ENCODE assay signal across 25 mouse cellular contexts in genomic region chr3:31126848-31127247, GRCm38 (mm10). TPM values are rescaled to one million over a fixed set of nuclear protein-coding genes. Genes with fewer than 3 reads are reported as not detected.
DNase-seq lines count a peak whose midpoint lies in the region; ATAC-seq lines count a peak whose summit lies in the region.
"Had no signal": no experiment of that assay in that cellular context is flagged by ENCODE, and none has a peak within 500 bp of the region (broad histone marks: within the 10 kb centered on the region; RNA-seq: fewer than 3 reads in every experiment).

No protein-coding gene starts in this region.

- no peak overlapping the region; the same call in 1 of the 2 replicates for H3K27ac ChIP-seq in kidney, embryonic 14.5 days (ENCODE audit: low read depth, low read length)
- H3K27ac ChIP-seq: heart, embryonic 10.5 days; hindbrain, embryonic 13.5 days; limb, embryonic 10.5 days; macrophage; midbrain, embryonic 12.5 days had no signal

- no peaks in the 10 kb centered on the region for H3K4me1 ChIP-seq in kidney, embryonic 14.5 days (ENCODE audit: control insufficient read depth, insufficient read depth, low read length)
- H3K4me1 ChIP-seq: heart, embryonic 10.5 days; hindbrain, embryonic 13.5 days; limb, embryonic 10.5 days; midbrain, embryonic 12.5 days had no signal

- no peak overlapping the region for H3K4me2 ChIP-seq in kidney, embryonic 14.5 days (replicated peaks; ENCODE audit: low read depth, low read length)
- H3K4me2 ChIP-seq: hindbrain, embryonic 13.5 days; liver, embryonic 11.5 days; lung, embryonic 14.5 days; midbrain, embryonic 12.5 days had no signal

- no peaks in the 10 kb centered on the region for H3K9me3 ChIP-seq in kidney, embryonic 14.5 days (ENCODE audit: control insufficient read depth, low read length)
- H3K9me3 ChIP-seq: heart, embryonic 10.5 days; hindbrain, embryonic 13.5 days; limb, embryonic 10.5 days; midbrain, embryonic 12.5 days had no signal

- no peak for ATAC-seq in kidney, embryonic 14.5 days (ENCODE audit: low FRiP score, low TSS enrichment)
- ATAC-seq in erythroblast, adult 5-6 weeks (replicated peaks; ENCODE audit: low FRiP score, poor library complexity, severe bottlenecking), result no peak
- ATAC-seq: forebrain, postnatal 0 days; inflammation-experienced regulatory T-cells, adult 6 months had no signal

- H3K4me3 ChIP-seq in kidney, embryonic 14.5 days (ENCODE audit: low read length), result no peak overlapping the region
- H3K4me3 ChIP-seq: heart, embryonic 10.5 days; hindbrain, embryonic 13.5 days; limb, embryonic 10.5 days; midbrain, embryonic 12.5 days had no signal

- peak; percentile 56 for DNase-seq in kidney, adult 11 months
- peak; percentile 62 for DNase-seq in adrenal gland, postnatal 14 days
- DNase-seq in kidney, adult 8-10 months, result peak; percentile 46 to 70
- peak; percentile 46 to 67 for DNase-seq in kidney, postnatal 36 days
- no peak for DNase-seq in layer of hippocampus, adult 8-10 months (ENCODE audit: low spot score in 2 of 2)
- DNase-seq: cerebellum, adult 18-20 months; cerebellum, postnatal 25 days; embryo, embryonic 11 days; forebrain, postnatal 0 days; heart, postnatal 10 days; layer of hippocampus, adult 9-11 months; lung, embryonic 14.5 days; thymus, postnatal 25 days had no signal

- WGBS in kidney, embryonic 14.5 days, result 71% methylated on average over 3 of the region's 3 CpGs

- no peak overlapping the region for H3K9ac ChIP-seq in kidney, embryonic 14.5 days (ENCODE audit: low read depth, low read length)
- H3K9ac ChIP-seq: forebrain, postnatal 0 days; hindbrain, embryonic 13.5 days; lung, embryonic 14.5 days; midbrain, embryonic 12.5 days had no signal

- peaks cover 13% of the 10 kb centered on the region for H3K36me3 ChIP-seq in kidney, embryonic 14.5 days (ENCODE audit: control insufficient read depth, insufficient read depth, low read length)

- H3K27me3 ChIP-seq in kidney, embryonic 14.5 days (ENCODE audit: control insufficient read depth, insufficient read depth, low read length), result no peaks in the 10 kb centered on the region
- H3K27me3 ChIP-seq: CH12.LX; hindbrain, embryonic 13.5 days; midbrain, embryonic 12.5 days had no signal

RNA-seq across cellular contexts. Expression of gene Cldn11, which starts 22.9 kb away (rescaled TPM):
- polyA plus RNA-seq in kidney, embryonic 14.5 days (2014; fragmentation: Nextera tagmentation; extraction: Ambion mirVana), result 47.5 and 53.0 TPM in 2 replicates
- total RNA-seq in adrenal gland, postnatal 14 days (2021), result 11.9 and 12.2 TPM in 2 replicates
- 100 to 1,000 TPM in 3 of 4 experiments, 10 to 100 TPM in 1; 98.5 to 162 (median 138) TPM for total RNA-seq in layer of hippocampus, adult 8-10 months (2022)
- not detected in 2 replicates for total RNA-seq in erythroblast, adult 5-6 weeks (2015; ENCODE audit: low replicate concordance)
- not detected in 2 replicates for total RNA-seq in erythroblast, adult 5-6 weeks (2017; ENCODE audit: low replicate concordance)
- total RNA-seq: CH12.LX; MEL; monocyte, adult 5-6 weeks had no signal
- polyA plus RNA-seq: inflammation-experienced regulatory T-cells, adult 6 months; macrophage had no signal

RNA-seq across cellular contexts. Expression of gene Skil, which starts 32.0 kb away (rescaled TPM):
- 20.0 and 26.8 TPM in 2 replicates for polyA plus RNA-seq in kidney, embryonic 14.5 days (2014; fragmentation: Nextera tagmentation; extraction: Ambion mirVana)
- total RNA-seq in adrenal gland, postnatal 14 days (2021), result 48.4 and 54.3 TPM in 2 replicates
- total RNA-seq in layer of hippocampus, adult 8-10 months (2022), result 10 to 100 TPM; 60.7 to 74.8 (median 65.5) TPM
- total RNA-seq in erythroblast, adult 5-6 weeks (2015; ENCODE audit: low replicate concordance), result 2.3 and 3.5 TPM in 2 replicates
- 5.3 and 6.8 TPM in 2 replicates for total RNA-seq in erythroblast, adult 5-6 weeks (2017; ENCODE audit: low replicate concordance)

Comparison
In these comparisons a context has a peak if more than half of its experiments do, and no peak if none do; other contexts are left out.
1. DNase-seq: peak in kidney, adult 11 months (single experiment), adrenal gland, postnatal 14 days (single experiment), kidney, adult 8-10 months (2 of 2) and kidney, postnatal 36 days (2 of 2); none in layer of hippocampus, adult 8-10 months (0 of 2).
2. RNA of gene Cldn11, which starts 22.9 kb away (total RNA-seq): 98.5 to 162 TPM in layer of hippocampus, adult 8-10 months and 11.9 to 12.2 TPM in adrenal gland, postnatal 14 days; not detected in erythroblast, adult 5-6 weeks; every median in the first group is over 10 times any median in the second.